Mouse (Mus musculus): ENCODE data around the gene Ppp5c. TPM values are rescaled to one million over a fixed set of nuclear protein-coding genes. Genes with fewer than 3 reads are reported as not detected.

Ppp5c gene
- polyA plus RNA-seq, 1 experiment = 199 TPM

- H3K4me1 ChIP-seq (ENCODE audit: control insufficient read depth, insufficient read depth, low read length) = no peaks in the 10 kb centered on the region
- H3K27me3 ChIP-seq (replicated peaks; ENCODE audit: control insufficient read depth, insufficient read depth, low read length) = no peaks in the 10 kb centered on the region
- WGBS = 33% methylated on average over 26 of the region's 26 CpGs
- H3K27ac ChIP-seq (ENCODE audit: insufficient read depth, low read depth, low read length) = no peak within 1 kb of the TSS
- DNase-seq = peak; percentile 17
- TF ChIP-seq CTCF (conservative IDR thresholded peaks at IDR 0.05; ENCODE audit: insufficient read depth, insufficient read length, low read depth, low read length) (no peak), POLR2A (IDR thresholded peaks at IDR 0.05; ENCODE audit: low read depth, low read length) (no peak)
- H3K4me3 ChIP-seq (ENCODE audit: insufficient read depth, low read depth, low read length) = no peak within 1 kb of the TSS
- no peaks in the 10 kb centered on the region for H3K36me3 ChIP-seq (ENCODE audit: control insufficient read depth, insufficient read depth, low read length)
Observed at GRCm38 (mm10) chr7:16982859-16983568, 44.7 kb downstream of the Ppp5c start, which contains the start of gene Gm42372. Gene Gm42372, plus strand, starts transcription at chr7:16983086.

DNA sequence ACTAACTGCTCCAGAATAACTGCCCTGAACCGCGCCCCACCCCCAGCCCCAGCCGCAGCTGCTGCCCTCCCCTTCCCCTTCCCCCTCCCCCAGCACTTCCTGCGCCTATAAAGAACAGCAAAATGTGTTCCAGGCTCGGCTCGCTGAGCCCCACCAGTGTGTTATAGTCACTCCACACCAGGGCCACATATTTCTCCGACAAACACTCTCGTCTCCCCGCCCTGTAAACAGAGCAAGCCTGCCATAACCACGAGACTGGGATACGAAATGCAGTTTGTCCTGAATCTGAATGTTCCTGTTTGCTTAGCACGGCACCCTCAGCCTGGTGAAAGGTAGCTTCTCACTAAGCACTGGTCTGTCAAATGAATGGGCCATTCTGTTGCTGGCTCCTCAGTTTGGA is 47.4 kb downstream of the Ppp5c start:
- Histone ChIP-seq H3K36me3 (ENCODE audit: control insufficient read depth, insufficient read depth, low read length) (no peaks in the 10 kb centered on the region), H3K27ac (ENCODE audit: insufficient read depth, low read depth, low read length) (no peak overlapping the region), H3K4me1 (ENCODE audit: control insufficient read depth, insufficient read depth, low read length) (no peaks in the 10 kb centered on the region), H3K27me3 (replicated peaks; ENCODE audit: control insufficient read depth, insufficient read depth, low read length) (no peaks in the 10 kb centered on the region), H3K4me3 (ENCODE audit: insufficient read depth, low read depth, low read length) (peak overlapping the region; percentile 2; the same call in 1 of the 2 replicates)
- DNase-seq = peak; percentile 10
- TF ChIP-seq CTCF (conservative IDR thresholded peaks at IDR 0.05; ENCODE audit: insufficient read depth, insufficient read length, low read depth, low read length) = no peak
- WGBS = 2% methylated on average over 12 of the region's 12 CpGs

GRCm38 (mm10) chr7:16978593-16978992 is 49.1 kb downstream of the Ppp5c start:
- Histone ChIP-seq H3K36me3 (ENCODE audit: control insufficient read depth, insufficient read depth, low read length) (no peaks in the 10 kb centered on the region), H3K4me3 (ENCODE audit: insufficient read depth, low read depth, low read length) (no peak overlapping the region), H3K27me3 (replicated peaks; ENCODE audit: control insufficient read depth, insufficient read depth, low read length) (no peaks in the 10 kb centered on the region), H3K27ac (ENCODE audit: insufficient read depth, low read depth, low read length) (no peak overlapping the region), H3K4me1 (ENCODE audit: control insufficient read depth, insufficient read depth, low read length) (no peaks in the 10 kb centered on the region)
- no peak for TF ChIP-seq CTCF (conservative IDR thresholded peaks at IDR 0.05; ENCODE audit: insufficient read depth, insufficient read length, low read depth, low read length)
- TF ChIP-seq POLR2A (IDR thresholded peaks at IDR 0.05; ENCODE audit: low read depth, low read length) = no peak
- DNase-seq = no peak
- WGBS = 81% methylated on average over 3 of the region's 3 CpGs

- Histone ChIP-seq H3K4me1 (ENCODE audit: control insufficient read depth, insufficient read depth, low read length) (no peaks in the 10 kb centered on the region), H3K36me3 (ENCODE audit: control insufficient read depth, insufficient read depth, low read length) (no peaks in the 10 kb centered on the region), H3K27ac (ENCODE audit: insufficient read depth, low read depth, low read length) (no peak overlapping the region), H3K4me3 (ENCODE audit: insufficient read depth, low read depth, low read length) (no peak overlapping the region), H3K27me3 (replicated peaks; ENCODE audit: control insufficient read depth, insufficient read depth, low read length) (no peaks in the 10 kb centered on the region)
- no peak for DNase-seq
- 74% methylated on average over 6 of the region's 6 CpGs for WGBS
- TF ChIP-seq POLR2A (IDR thresholded peaks at IDR 0.05; ENCODE audit: low read depth, low read length) = no peak
- no peak for TF ChIP-seq CTCF (conservative IDR thresholded peaks at IDR 0.05; ENCODE audit: insufficient read depth, insufficient read length, low read depth, low read length)
Observed at GRCm38 (mm10) chr7:16978173-16978572, 49.6 kb downstream of the Ppp5c start.

DNA sequence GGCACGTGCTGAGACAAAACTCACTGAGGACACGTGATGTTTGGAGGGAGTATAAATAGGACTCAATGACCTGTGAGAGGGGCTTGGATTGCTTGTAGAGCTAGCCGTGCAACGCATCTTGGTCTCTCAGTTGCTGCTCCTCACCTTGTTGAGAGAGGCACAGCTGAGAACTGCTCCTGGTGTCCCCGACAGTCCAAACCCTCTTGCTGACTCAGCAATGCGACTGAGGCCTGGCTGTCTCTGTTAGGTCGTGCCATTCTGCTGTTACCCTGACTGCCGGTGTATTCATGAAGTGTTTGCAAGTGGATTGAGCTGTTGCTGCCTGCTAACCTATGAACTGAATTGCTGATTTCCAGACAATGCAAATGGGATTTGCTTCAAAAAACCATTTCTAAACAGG is 51.4 kb downstream of the Ppp5c start:
- WGBS = 48% methylated on average over 8 of the region's 8 CpGs
- no peaks in the 10 kb centered on the region for H3K27me3 ChIP-seq (replicated peaks; ENCODE audit: control insufficient read depth, insufficient read depth, low read length)
- no peaks in the 10 kb centered on the region for H3K36me3 ChIP-seq (ENCODE audit: control insufficient read depth, insufficient read depth, low read length)
- TF ChIP-seq CTCF (conservative IDR thresholded peaks at IDR 0.05; ENCODE audit: insufficient read depth, insufficient read length, low read depth, low read length) = no peak
- TF ChIP-seq POLR2A (IDR thresholded peaks at IDR 0.05; ENCODE audit: low read depth, low read length) = no peak
- no peak overlapping the region for H3K27ac ChIP-seq (ENCODE audit: insufficient read depth, low read depth, low read length)
- DNase-seq = no peak
- no peaks in the 10 kb centered on the region for H3K4me1 ChIP-seq (ENCODE audit: control insufficient read depth, insufficient read depth, low read length)
- H3K4me3 ChIP-seq (ENCODE audit: insufficient read depth, low read depth, low read length) = no peak overlapping the region

DNA sequence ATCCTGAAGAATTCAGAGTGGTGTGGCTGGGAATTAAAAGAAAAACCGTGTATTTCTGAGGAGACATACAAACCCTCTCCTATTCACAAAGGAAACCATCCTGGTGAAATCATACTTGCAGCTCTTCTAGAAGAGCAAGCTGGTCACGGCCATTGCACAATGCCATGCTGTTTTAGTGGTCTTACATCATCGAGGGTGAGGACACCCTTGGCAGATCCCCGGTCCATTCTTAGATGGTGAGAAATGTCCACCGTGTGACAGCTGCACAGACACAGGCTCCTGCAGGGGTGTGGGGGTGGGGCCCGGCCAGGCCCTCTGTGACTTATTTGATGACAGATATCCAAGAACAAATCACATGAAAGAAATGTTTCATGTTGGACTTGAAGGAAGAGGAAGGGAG is 53.7 kb downstream of the Ppp5c start:
- WGBS = 54% methylated on average over 6 of the region's 6 CpGs
- Histone ChIP-seq H3K27ac (ENCODE audit: insufficient read depth, low read depth, low read length) (no peak overlapping the region), H3K36me3 (ENCODE audit: control insufficient read depth, insufficient read depth, low read length) (no peaks in the 10 kb centered on the region), H3K4me3 (ENCODE audit: insufficient read depth, low read depth, low read length) (no peak overlapping the region), H3K27me3 (replicated peaks; ENCODE audit: control insufficient read depth, insufficient read depth, low read length) (no peaks in the 10 kb centered on the region), H3K4me1 (ENCODE audit: control insufficient read depth, insufficient read depth, low read length) (no peaks in the 10 kb centered on the region)
- no peak for TF ChIP-seq POLR2A (IDR thresholded peaks at IDR 0.05; ENCODE audit: low read depth, low read length)
- TF ChIP-seq CTCF (conservative IDR thresholded peaks at IDR 0.05; ENCODE audit: insufficient read depth, insufficient read length, low read depth, low read length) = no peak
- no peak for DNase-seq

DNA sequence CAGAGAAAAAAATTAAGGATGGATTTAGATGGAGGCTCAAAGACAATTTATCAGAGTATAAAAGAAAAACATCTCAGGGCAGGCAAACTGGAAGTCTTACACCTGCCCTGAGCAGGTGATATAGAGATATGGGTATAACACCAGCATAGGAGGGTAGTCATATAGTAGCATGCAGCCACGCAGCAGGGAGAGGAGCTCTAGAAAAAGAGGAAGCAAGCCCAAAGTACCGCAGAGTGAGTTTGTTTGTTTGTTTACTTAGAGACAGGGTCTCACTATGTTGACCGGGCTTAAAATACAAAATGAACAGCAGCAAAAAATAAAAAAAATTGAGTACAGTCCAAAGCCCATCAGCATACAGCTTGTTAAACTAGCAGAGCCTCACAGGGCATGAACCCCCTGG is 56.6 kb downstream of the Ppp5c start:
- TF ChIP-seq CTCF (conservative IDR thresholded peaks at IDR 0.05; ENCODE audit: insufficient read depth, insufficient read length, low read depth, low read length) (no peak), POLR2A (IDR thresholded peaks at IDR 0.05; ENCODE audit: low read depth, low read length) (no peak)
- Histone ChIP-seq H3K4me1 (ENCODE audit: control insufficient read depth, insufficient read depth, low read length) (no peaks in the 10 kb centered on the region), H3K27ac (ENCODE audit: insufficient read depth, low read depth, low read length) (no peak overlapping the region), H3K27me3 (replicated peaks; ENCODE audit: control insufficient read depth, insufficient read depth, low read length) (no peaks in the 10 kb centered on the region), H3K4me3 (ENCODE audit: insufficient read depth, low read depth, low read length) (no peak overlapping the region), H3K36me3 (ENCODE audit: control insufficient read depth, insufficient read depth, low read length) (no peaks in the 10 kb centered on the region)
- 83% methylated on average over 3 of the region's 3 CpGs for WGBS
- no peak for DNase-seq
